Mouse (Mus musculus) lung, adult 18-20 months (tissue): ENCODE data around the gene Casd1.
A peak's percentile ranks its signal among the peaks of the same experiment; 100 is the strongest.

Experiments
- DNase-seq, 2 experiments: peaks; one replicate each; pipeline ENCODE4 v3.0.0; 2022; ENCODE audit warnings: mixed read lengths in 2 of 2

The Casd1 gene

DNA sequence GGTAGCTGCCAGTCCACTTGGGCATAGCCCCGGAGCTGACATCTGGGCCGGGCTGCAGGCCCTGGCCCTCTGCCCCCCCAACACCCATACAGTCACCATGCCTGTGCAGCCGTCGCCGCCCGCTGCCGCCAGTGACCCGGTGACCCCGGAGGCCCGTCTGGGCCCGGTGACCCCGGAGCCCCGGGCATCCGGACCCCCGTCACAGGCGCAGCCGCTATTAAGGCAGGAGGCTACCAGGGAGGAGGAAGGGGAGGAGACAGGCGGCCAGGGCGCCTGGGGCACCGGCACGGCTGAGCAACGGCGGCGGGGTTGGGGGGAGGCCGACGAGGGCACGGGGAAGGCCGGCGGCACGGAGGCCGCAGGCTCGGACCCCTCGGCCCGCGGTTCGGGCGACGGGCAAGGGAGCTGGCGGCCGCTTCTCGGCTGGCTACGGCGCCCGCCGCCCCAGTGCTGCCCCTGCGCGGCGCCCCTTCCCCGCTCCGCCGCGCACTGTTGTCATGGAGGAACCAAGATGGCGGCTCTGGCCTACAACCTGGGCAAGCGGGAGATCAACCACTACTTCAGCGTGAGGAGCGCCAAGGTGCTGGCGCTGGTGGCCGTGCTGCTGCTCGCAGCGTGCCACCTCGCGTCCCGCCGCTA, at the start of gene Casd1:
Casd1 (plus strand) TSS at position 182 of the 639 bp plus-strand sequence.
- peak; percentile 53 to 61 for DNase-seq

DNA sequence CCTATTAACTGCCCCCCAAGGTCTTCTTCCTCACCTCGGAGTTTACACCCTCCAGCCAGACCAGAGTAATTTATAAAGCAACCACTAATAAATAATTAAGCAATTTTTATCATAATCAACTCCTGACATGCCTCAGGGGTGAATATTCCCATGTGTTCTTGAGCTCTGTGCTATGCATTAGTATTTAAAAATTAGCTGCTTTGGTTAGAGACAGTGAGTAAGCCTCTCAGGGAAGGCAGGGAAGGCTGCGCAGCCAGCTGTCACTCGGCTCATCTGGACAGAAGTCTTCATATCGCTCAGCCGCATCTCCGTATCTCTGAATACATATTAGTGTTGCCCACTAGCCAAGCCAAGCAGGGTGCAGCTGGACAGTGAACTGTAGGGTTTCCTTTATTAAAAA, 45.3 kb upstream of the Casd1 start:
- DNase-seq = no peak

DNA sequence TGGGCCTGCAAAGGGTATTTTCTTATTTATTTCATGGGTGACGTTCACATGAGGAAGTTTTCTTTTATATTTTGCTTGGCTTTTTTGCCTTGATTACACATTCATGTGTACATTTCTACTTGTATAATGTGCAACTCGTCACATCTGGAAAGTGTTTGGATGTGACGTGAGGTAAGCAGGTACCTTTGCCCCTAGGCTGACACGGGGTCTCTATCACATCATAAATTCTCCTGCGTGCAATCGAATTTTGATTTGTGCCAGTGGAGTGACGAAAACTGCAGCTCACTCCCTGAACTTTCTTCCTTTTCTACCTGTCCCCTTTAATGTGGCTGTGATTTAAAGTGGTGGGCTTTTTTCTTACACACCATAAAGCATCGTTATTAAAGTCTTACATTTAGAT, 43.6 kb upstream of the Casd1 start:
- DNase-seq = no peak

DNA sequence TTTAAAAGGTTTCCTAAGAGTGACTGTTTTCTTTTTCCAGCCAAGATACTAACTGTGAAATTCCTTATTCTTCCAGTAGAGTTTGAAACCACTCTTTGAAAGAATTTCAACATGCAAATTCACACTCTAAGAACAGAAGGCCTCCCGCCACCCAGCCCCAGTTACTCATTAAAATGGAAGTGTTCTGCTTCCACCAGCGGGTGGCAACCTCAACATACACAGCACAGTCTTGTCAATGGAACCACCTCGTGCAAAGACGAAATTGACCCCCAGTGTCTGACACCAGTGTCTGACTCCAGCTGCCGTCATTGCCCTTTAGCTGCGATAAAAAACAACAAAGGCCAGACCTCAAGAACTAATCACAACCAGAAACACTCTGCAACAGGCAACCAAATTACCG, 43.0 kb upstream of the Casd1 start:
- peak; percentile 12 to 15 for DNase-seq

DNA sequence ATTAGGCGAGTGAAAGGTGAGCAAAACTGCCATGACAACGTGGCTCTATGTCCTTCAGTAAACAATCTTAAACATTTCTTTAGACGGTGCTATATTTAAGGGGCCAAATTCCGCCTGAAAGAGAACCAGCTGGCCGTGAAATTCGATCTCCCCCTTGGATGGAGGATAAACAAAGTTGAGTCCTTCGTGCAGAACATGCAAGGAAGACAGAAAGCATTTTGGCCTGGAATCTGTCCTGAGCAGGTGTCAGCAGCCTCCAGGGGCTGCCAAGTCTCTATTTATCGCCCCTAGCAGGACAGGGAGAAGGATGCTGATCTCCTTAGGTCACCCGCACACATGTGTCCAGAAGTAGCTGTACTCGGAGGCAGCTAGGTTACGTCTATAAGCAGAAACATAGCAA, 39.5 kb upstream of the Casd1 start:
- no peak for DNase-seq

DNA sequence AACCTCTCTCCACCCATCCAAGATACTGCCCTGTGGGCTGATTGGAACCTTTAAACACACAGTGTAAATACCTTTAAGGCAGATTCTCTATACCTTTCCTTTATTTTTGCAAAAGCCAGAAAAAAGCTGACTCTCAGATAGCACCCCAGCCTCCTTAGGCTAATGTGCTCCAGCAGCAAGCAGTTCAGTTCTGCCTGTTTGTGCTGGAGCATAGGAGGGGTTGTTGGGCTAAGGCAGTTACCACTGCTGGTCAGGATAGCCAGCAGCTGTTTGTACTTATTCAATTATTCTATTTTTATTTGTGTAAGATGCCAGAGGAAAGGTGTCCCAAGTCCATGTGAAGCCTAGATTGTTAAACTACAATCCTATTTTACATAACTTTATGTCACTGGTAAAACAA, 39.0 kb upstream of the Casd1 start:
- no peak for DNase-seq

DNA sequence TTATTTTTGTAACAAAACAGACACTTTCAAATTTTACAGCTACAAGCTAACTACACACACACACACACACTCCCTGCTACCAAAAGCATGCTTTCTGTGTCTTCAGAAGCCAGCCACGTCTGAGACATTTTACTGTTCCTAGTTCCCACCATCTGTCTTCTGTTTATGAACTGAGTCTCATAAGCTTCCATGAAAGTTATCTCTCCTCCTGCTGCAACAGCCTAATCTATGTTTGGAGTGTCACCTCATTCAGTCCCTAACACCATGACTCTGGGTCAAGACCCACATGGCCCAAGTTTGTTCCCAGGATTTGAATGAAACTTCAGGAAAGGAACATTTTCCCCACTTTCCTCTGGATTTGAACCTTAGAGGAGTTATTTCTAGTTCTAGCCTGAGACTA, 38.2 kb upstream of the Casd1 start:
- DNase-seq = no peak

DNA sequence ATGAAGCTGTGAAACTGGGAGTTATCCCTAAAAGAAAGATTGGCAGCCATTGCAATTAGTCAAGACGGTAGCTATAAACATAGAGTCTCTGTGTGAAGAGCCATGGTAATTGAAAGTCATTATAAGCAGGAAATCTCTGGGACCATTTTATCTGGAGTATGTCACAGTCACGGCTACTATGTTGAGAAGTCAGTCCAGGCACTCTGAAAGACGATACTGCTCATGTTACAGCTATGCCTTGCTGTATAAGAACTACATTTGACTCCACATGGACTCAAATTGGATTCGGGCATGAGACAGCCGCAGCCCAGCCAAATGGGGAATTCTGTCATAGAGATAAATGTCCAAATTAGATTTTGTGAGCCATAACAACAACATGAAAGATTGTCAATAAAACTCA, 37.2 kb upstream of the Casd1 start:
- DNase-seq = no peak

DNA sequence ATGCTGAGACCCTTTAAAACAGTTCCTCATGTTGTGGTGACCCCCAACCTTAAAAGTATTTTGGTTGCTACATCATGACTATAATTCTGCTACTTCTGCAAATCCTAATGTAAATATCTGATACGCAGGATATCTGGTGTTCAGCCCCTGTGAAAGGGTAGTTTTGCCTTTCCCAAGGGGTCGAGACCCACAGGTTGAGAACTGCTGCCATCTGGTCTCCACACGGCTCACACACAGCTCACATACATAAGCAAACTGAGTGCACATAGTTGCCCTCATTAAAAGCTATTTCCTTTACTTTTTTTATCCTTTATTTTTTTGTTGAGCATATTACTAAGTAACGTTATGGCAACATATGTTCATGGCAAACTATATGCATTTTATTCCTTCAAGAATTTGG, 30.2 kb upstream of the Casd1 start:
- DNase-seq = no peak

DNA sequence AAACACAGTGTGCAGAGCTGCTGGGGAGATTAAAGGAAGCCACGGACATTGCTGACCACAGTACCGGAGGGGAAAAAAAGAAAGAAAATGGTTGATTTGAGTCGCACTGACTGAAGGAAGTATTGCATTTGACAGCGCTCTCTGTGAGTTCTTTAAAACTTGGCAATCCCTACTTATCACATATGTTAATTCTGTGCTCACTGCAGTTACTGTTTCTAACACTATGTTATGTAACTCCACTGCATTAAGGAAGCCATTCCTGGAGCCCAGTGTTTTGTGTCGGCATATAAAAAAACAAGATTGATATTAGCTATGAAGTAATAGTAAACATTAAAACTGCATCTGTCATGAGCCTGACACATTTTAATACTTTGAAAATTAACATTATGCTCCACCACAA, 22.9 kb upstream of the Casd1 start:
- no peak for DNase-seq

DNA sequence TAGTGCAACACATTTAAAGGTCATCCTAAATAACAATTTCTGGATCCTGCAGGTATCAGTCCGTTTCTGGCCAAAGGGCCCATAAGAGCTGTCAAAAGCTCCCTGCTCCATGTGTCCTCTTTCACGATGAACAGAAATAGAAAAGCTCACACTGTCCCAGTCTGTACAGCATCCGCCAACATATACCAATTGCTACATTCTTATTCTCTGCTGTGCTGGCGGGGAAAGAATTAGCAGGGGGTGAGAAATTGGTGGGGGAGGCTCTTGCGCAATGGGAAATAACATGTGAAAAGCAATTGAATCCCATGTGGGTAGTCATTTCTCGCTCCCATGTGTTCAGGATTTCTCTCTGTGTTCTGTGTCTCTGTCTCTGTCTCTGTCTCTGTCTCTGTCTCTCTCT, 22.3 kb upstream of the Casd1 start:
- DNase-seq = no peak

DNA sequence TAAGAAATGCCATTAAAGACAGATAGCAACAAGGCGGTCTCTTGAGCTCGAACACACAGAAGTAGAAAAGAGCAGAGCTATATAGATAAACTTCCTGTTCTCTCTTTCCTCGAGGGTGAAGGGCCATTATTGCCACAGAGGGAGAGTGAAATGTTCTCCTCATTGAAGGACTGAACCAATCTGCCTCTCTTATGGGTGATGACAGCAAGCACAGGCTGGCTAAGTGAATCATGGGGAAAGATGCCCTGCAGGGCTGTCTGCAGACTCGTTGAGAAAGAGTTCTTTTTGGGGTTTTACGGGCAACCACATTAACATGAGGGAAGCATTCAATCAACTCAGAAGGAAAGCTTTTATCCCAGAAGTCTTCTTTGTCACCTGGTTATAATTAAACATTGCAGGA, 21.0 kb upstream of the Casd1 start:
- no peak for DNase-seq

DNA sequence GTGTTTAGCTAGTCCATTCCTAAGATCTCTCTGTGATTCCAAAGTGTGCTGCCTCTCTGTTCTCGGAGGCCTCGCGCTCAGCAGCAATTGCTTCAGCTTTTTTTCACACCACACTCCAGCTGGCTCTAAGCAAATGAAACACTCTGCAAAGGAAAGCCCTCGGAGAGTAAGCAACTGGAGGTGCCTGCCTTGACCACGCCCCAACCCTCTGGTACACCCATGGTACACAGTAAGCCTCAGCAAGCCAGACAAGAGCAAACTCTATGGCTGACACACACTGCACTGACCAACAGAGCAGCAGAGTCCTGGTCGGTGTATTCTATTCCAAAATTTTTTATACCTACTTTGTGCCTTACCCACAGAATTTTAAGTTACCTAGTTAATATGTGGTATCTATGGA, 17.2 kb upstream of the Casd1 start:
- no peak for DNase-seq

DNA sequence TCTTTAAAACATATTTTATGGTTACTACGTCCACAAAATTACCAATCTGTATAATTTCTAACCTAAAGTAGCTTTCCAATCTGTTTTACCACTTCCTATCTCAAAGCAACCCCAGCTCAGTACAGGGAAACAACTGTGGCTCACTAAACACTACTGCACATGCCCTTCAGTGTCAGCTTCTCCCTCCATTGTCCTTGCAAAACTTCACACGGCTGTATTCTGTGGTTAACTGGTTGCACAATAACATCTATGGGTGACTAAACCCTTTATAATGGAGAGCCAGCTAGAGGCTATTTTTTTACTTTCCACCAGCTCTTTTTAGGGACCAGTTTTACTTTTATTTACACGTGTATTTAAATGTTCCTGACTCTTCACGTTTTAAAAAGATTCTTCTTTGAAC, 12.7 kb upstream of the Casd1 start:
- DNase-seq = peak in 1 of 2 experiments; percentile 11

DNA sequence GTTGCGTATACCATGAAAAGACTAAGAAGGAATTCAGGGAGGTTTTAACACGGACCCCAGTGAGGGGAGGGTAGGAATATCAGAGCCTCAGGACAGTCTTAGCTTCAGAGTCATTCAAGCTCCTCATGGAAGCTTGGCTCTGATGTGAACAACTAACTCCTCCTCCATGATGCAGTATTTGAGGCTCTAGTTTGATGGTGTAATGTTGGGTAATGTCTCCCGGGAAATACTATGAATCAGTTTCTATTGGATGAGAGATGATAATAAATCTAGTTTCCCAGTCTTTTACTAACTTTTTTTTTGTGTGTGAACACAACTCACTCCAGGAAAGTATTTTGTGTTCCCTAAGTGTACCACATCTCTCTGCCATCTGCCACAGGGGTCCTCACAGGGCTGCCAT, 11.9 kb upstream of the Casd1 start:
- no peak for DNase-seq

DNA sequence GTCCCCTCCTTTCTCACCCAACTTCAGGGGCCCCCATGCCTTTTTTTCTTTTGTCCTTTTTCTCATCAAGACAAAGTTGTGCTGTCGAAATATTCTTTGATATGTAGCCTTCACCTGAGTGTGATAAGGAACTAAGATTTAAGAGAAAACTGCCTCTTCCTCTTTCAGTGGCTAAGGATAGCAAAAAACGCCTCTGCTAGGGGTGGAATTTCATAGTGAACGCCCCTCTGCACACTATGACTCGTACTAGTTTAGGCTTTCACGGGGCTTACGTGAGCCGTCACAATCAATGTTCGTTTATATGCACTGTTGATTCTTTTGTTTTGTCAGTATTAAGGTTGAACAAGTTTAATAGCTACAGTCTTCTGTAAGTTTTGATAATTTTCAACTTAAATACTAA, 10.6 kb upstream of the Casd1 start:
- no peak for DNase-seq

DNA sequence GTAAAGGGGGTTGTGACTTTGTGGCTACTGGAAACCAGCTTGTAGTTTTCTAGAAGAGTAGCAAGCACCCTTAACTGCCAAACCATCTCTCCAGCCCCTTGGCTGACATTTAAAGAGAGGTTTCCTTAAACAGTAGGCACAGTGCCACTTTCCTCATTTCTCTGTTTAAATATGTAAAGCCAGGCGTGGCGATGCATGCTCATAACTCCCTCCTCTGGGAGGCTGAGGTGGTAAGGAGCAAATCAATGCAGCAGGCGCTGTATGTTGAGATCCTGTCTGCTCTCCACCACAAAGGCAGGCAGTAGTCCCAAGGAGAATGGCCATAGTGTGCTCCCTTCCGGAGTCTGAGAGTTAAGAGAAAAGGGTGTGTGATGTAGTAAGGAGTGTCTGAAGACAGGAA, 2.9 kb upstream of the Casd1 start:
- no peak for DNase-seq

DNA sequence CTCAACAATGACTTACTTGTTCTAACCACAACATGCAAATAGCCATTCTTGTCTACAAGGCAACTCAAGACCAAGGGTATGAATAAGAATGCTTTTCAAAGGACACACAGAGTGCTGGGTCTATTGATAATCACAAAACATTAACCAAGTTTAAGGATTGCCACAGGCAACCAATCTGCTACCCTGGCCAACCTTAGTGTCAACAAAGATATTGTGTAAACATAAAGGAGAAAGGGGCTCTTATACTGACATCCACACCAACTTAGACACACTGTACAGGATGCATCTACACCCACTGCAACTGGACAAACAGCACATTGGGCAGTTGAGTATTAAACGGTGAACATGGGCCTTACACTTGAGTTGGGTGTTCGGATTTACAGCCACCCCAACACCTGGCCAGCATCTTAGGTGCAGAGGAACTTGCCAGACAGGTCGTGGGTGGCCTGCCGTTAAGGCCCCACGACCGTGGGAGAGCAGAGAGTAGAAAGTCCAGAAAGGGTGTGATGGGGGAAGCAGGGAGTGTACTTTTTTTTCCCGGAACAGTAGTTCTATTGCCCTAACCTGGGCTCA, 468 bp upstream of the Casd1 start:
- DNase-seq = no peak

DNA sequence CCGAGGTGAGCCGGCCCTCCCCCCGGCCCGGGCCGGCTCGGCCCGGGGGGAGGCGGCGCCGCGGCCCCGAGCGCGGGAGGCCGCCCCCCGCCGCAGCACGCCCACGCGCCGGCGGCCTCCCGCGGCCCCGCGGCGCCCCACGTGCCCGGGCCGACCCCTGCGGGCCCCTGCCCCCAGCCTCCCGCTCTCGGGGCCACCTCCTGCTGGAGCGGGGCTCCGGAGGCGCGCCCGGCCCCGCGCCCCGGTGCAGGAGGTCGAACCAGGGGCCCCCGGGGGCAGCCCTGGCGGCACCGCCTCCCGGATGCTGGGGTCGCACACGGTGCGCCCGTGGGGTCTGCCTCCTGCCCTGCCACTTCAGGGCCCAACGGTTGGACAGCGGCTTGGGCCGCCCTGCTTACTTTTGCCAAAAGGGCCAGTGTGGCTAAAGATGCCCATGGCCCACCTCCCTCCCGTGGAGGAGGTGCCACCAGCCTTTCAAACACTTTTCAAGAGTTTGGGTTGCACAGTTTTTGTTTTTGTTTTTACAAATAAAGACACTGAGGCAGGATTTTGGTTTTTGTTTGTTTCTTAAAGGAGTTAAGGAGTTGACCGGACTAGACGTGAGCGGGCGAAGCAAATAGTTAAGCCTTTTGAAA, 775 bp downstream of the Casd1 start:
- peak; percentile 14 to 21 for DNase-seq

DNA sequence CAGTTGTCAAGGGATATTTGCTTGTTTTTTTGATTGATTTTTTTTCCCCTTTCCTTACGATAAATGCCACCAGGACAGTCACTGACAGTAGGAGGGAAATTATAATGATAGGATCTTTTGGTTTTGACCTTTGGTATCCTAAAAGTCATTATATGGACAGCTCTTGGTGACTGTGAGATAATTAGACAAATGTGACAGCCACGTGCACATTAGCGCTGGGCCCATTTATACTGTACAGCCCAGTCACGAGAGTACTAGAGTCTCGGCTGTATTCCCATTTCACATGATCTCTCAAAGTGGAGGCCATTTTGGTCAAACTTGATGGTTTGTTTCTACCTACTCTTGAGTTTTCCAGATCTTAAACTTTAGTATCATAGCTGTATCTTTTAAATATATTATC, 1.4 kb downstream of the Casd1 start:
- no peak for DNase-seq

DNA sequence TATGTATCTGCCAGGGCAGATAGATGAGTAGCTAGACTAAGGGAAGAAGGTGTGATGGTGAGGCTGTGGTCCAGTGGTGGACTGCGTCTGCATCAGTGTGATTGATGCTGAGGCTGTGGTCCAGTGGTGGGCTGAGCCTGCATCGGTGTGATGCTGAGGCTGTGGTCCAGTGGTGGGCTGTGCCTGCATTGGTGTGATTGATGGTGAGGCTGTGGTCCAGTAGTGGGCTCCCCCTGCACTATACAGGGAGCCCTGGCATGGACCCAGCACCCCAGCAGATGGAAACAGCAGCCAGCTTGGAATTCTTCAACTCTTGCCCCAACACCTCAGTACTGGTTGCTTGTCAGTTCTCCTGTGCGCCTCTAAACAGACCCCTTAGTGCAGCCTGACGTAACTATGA, 5.8 kb downstream of the Casd1 start:
- no peak for DNase-seq

DNA sequence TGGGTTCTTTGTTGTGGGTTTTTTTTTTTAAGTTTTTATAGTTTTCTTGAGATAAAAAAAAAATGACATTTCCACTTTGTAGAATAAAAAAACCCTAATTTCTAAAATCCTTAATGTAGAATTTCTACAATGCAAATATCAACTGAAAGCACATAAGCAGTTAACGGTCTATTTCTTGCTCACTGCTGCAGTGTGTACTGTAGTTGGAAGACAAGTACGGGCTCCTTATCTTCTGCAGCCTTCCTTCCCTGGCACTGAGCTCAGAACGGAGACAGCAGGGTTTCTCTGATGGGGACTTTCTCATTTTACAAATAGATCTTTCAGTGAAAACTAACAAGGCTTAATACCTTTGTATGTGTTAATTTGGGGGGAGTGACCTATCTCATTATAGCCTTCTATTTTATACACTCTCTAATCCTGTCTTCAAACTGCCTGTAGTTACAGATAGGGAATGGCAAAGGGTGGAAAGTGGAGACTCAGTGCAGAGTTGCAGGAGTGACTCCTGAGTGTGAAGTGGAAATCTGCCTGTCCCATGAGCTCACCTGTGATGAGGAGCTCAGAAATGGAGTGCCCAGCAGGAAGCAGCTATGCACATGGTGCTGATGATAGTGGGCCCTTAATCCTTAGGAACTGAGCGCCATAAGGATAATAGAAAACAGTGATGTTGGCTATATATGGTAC, 9.7 kb downstream of the Casd1 start:
- DNase-seq = no peak

DNA sequence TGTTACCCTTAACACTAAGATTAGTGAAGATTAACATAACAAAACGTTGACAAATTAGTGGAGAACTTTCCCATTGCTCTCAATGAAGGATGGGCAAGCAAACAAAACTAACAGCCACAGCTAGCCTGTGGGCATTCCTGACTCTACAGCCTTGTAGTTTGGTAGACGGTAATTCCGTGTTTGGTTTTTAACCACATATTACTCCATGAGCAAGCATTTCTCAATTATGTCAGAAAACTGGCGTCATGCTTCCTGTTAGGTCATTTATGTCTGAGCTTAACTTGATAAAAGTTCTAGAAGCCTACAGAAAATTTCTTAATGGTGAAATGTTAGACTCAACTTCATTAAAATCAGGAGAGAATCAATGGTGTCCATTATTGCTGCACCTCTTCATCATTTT, 11.2 kb downstream of the Casd1 start:
- DNase-seq = no peak

DNA sequence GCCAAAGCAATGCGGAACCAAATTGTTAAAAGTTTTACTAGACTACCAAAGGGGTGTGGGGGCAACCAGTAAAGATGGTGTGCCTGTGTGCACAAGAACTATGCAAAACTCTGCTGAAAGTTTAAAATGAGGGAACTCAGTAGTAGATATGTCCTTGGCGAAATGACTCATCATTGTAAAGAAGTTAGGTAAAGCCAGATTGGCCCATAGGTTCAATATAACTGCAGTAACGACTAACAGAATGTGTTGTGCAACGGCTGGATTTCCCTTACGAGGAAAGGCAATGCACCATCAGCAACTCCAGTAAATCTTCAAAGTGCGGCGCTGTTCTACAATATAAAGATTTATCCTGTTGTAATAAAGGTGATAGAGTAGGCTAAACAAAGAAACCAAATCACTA, 11.8 kb downstream of the Casd1 start:
- DNase-seq = no peak
